Mouse (Mus musculus) intestine, embryonic 16.5 days (tissue): ENCODE measurements at regions not wholly inside any gene's neighbourhood (a gene's known extent, or its start where the extent isn't known, plus 50 kb on each side); places are given as distances from the start of the nearest gene placed in this dataset.

Experiments
- ATAC-seq: fragments of 200-750 bp; cut with Nextera tagmentation; 2 replicates; pipeline ENCODE4 v1.8.0; 2017; ENCODE audit warnings: moderate TSS enrichment, moderate library complexity
- H3K27ac ChIP-seq: fragments of 300-500 bp; sonication (generic); 2 replicates; pipeline ENCODE4 v1.5.1; 2014; ENCODE audit warnings: mild to moderate bottlenecking, low read length
- H3K27me3 ChIP-seq: fragments of 300-500 bp; sonication (generic); replicated peaks from 2 replicates; pipeline ENCODE4 v1.6.1; 2014; ENCODE audit warnings: low read length, control low read depth, mixed read lengths; ENCODE audit not compliant: control insufficient read depth, insufficient read depth
- H3K36me3 ChIP-seq: fragments of 300-500 bp; sonication (generic); 2 replicates; pipeline ENCODE4 v1.6.1; 2014; ENCODE audit warnings: low read length, control low read depth; ENCODE audit not compliant: control insufficient read depth, insufficient read depth
- H3K4me1 ChIP-seq: fragments of 300-500 bp; sonication (generic); 2 replicates; pipeline ENCODE4 v1.6.1; 2014; ENCODE audit warnings: low read length, control low read depth, mixed read lengths; ENCODE audit not compliant: control insufficient read depth, insufficient read depth
- H3K4me2 ChIP-seq: fragments of 300-500 bp; sonication (generic); 2 replicates; pipeline ENCODE4 v1.6.1; 2014; ENCODE audit warnings: low read depth, low read length, control low read depth
- H3K4me3 ChIP-seq: fragments of 300-500 bp; sonication (generic); 2 replicates; pipeline ENCODE4 v1.5.1; 2014; ENCODE audit warnings: mild to moderate bottlenecking, low read length
- H3K9ac ChIP-seq: fragments of 300-500 bp; sonication (generic); 2 replicates; pipeline ENCODE4 v1.6.1; 2014; ENCODE audit warnings: low read depth, low read length
- H3K9me3 ChIP-seq: fragments of 300-500 bp; sonication (generic); 2 replicates; pipeline ENCODE4 v1.6.1; 2016; ENCODE audit warnings: low read length, control low read depth; ENCODE audit not compliant: control insufficient read depth
- WGBS: fragments of 180-500 bp; shearing (Covaris S2); extraction: QIAGEN DNeasy Blood & Tissue Kit; methylation state at CpG from one replicate; pipeline ENCODE4 v1.1.7; 2014; 5-methylcytosine and 5-hydroxymethylcytosine counted together

DNA sequence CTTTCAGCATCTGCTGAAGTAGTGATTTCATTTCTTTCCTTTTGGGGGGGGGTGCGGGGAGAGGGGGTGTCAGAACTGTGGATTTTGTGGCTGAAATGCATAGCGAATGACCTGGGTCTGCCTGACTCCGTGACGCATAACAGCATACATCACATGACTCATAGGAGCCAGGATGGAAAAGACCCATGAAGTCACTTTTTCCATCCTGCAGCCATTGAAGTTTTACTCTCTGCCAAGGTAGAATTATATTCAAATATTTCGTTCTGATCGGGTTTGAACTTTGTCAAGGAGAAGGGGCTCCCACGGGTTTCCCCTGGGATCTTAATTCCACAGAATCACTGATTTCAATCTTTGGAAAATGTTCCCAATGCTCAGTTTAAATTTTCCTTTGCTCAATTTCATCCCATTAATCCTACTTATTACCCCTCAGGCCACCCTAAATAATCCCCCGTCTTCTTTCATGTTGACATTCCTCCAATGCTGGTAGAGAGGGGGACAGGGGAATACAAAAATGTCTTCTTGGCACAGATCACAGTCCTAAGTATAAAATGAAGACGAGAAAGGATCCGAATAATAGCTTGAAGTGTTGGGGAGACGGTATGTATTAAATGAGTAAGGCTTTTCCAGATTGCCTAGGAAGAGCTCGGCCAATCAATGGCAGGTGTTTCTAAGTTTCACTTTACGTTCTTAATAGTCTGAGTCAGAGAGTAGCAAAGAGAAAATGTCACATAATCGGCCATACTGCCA is 212.0 kb downstream of the Tgfb2 start:
- H3K27me3 ChIP-seq: no peaks in the 10 kb centered on the region
- H3K4me2 ChIP-seq: no peak overlapping the region
- no peak overlapping the region for H3K9ac ChIP-seq
- H3K9me3 ChIP-seq: no peaks in the 10 kb centered on the region
- no peak overlapping the region for H3K4me3 ChIP-seq
- WGBS: 84% methylated on average over 14 of the region's 14 CpGs
- ATAC-seq: no peak
- no peaks in the 10 kb centered on the region for H3K36me3 ChIP-seq
- H3K27ac ChIP-seq: no peak overlapping the region
- H3K4me1 ChIP-seq: no peaks in the 10 kb centered on the region

DNA sequence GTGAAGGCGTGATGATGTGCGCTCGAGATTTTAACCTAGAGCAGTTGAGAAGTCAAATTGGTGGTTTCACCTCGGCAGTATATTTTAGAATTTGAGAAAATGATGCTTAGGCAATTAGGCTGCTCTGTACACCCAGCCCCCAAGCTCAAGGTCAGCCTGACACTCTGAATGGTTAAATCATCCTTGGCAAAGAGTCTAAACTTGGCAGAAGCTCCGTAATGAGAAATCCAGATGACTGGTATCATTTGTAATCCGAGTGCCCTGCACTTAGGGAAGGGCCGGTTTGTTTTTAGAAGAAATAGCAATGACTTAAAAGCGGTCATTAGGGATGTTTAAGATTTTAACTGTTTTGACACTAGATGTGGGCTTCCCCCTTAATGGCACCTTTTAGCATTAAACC is 223.6 kb downstream of the Tgfb2 start:
- Histone ChIP-seq H3K4me2 (no peak overlapping the region), H3K36me3 (no peaks in the 10 kb centered on the region), H3K9ac (no peak overlapping the region), H3K4me3 (no peak overlapping the region), H3K9me3 (no peaks in the 10 kb centered on the region), H3K27ac (no peak overlapping the region), H3K27me3 (no peaks in the 10 kb centered on the region), H3K4me1 (no peaks in the 10 kb centered on the region; the same call in 1 of the 2 replicates)
- 45% methylated on average over 8 of the region's 8 CpGs for WGBS
- no peak for ATAC-seq

DNA sequence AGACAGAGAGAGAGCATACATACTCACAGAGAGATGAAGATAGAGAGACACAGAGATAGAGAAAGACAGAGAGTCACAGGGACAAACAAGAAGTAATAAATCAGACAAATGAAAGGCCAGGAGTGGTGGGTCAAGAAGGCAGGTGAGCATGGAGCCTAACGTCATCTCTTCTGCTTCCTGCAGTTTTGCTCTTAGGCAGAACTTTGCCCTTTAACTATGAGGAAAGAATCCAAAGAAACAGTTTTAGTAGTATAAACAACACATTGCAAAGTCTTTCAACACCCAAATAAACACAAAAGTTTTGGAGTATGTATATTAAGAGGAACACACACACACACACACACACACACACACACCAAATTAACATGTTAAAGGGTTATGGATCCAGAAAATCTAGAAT is 225.8 kb downstream of the Tgfb2 start:
- no peak overlapping the region for H3K9ac ChIP-seq
- H3K4me2 ChIP-seq: no peak overlapping the region
- H3K9me3 ChIP-seq: no peaks in the 10 kb centered on the region
- no peaks in the 10 kb centered on the region for H3K27me3 ChIP-seq
- H3K27ac ChIP-seq: no peak overlapping the region
- no peaks in the 10 kb centered on the region for H3K36me3 ChIP-seq
- WGBS: 62% methylated on average over 1 of the region's 1 CpGs
- H3K4me1 ChIP-seq: no peaks in the 10 kb centered on the region; the same call in 1 of the 2 replicates
- H3K4me3 ChIP-seq: no peak overlapping the region
- no peak for ATAC-seq

DNA sequence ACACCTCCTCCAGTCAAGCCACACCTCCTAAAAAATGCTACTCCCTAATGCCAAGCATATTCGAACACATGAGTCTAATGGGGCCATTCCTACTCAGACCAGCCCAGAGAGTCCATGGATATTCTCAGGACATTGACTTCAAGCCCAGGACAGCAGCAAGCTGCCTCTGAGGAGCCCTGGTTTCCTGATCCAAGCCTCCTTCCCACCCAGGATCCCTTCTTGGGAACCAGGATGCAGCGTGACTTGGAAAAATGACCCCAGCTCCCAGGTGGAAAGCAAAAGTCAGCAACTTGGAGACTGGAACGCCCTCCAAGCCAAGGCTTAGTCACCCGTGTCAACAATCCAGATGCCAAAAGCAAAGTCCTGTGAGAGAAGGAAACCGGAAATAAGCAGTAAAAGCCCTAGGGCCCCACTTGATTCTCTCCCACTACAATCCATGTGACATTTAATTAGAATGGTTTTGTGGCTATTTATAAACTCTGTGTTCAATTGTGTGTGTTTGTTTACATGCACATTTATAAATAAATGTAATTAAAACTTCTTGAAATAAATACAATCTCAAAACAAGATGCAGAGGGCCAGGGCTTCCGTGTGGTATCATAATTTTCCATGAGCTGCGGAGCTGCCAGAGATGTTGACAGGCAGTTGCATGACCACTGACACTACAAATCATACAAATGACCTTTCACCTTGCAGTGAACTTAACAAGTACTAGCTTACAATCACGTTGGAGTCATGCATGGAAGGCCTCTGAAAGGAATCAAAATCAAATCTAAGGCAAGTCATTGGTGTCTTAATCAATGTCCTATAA is 227.2 kb downstream of the Tgfb2 start:
- no peak overlapping the region for H3K4me3 ChIP-seq
- no peaks in the 10 kb centered on the region for H3K36me3 ChIP-seq
- no peak overlapping the region for H3K9ac ChIP-seq
- H3K9me3 ChIP-seq: no peaks in the 10 kb centered on the region
- ATAC-seq: peak; percentile 63
- no peak overlapping the region for H3K27ac ChIP-seq
- H3K4me1 ChIP-seq: no peaks in the 10 kb centered on the region; the same call in 1 of the 2 replicates
- H3K27me3 ChIP-seq: no peaks in the 10 kb centered on the region
- 72% methylated on average over 8 of the region's 8 CpGs for WGBS
- H3K4me2 ChIP-seq: no peak overlapping the region

DNA sequence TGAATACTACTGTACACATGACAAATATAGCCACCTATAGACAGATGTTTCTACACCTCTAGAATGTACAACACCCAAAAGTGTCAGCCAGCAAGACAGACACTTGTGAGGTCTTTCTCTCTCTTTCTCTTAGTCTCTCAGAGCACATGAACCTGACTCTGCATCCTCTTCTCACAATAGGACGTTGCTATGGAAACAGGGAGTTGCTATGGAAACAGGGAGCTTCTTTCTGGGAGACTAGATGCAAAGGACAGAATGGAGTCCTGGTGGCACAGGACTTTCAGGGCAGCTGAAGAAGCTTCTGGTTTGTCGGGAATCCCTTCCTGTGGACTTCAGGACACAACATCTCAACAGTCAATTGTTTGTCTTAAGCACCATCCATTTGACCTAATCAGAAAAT is 230.9 kb downstream of the Tgfb2 start:
- no peaks in the 10 kb centered on the region for H3K27me3 ChIP-seq
- no peaks in the 10 kb centered on the region for H3K4me1 ChIP-seq
- H3K9ac ChIP-seq: no peak overlapping the region
- no peak for ATAC-seq
- H3K27ac ChIP-seq: no peak overlapping the region
- no peak overlapping the region for H3K4me3 ChIP-seq
- no peak overlapping the region for H3K4me2 ChIP-seq
- H3K9me3 ChIP-seq: no peaks in the 10 kb centered on the region
- 59% methylated on average over 2 of the region's 2 CpGs for WGBS
- no peaks in the 10 kb centered on the region for H3K36me3 ChIP-seq

DNA sequence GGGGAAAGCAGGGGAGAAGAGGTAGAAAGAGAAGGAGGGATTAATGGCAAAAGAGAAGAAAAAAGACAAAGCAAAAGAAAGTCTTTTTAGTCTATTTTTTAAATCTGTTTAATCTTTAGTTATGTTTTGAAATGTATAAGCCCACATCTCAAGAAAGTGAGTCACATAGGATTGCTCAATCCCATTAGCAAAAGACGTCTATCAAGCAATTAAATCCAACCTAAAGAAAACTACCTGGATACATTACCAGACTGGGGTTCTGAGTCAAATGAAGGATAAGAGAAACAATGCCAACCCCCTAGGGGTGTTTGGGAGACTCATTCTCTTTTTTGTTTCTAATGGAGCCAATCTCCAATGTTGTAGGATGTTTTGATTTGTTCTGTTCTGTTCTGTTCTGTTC is 231.4 kb downstream of the Tgfb2 start:
- H3K27me3 ChIP-seq: no peaks in the 10 kb centered on the region
- H3K27ac ChIP-seq: no peak overlapping the region
- no peaks in the 10 kb centered on the region for H3K36me3 ChIP-seq
- H3K9ac ChIP-seq: no peak overlapping the region
- no peak overlapping the region for H3K4me2 ChIP-seq
- H3K4me3 ChIP-seq: no peak overlapping the region
- WGBS: 61% methylated on average over 1 of the region's 1 CpGs
- ATAC-seq: no peak
- H3K4me1 ChIP-seq: no peaks in the 10 kb centered on the region
- H3K9me3 ChIP-seq: no peaks in the 10 kb centered on the region

DNA sequence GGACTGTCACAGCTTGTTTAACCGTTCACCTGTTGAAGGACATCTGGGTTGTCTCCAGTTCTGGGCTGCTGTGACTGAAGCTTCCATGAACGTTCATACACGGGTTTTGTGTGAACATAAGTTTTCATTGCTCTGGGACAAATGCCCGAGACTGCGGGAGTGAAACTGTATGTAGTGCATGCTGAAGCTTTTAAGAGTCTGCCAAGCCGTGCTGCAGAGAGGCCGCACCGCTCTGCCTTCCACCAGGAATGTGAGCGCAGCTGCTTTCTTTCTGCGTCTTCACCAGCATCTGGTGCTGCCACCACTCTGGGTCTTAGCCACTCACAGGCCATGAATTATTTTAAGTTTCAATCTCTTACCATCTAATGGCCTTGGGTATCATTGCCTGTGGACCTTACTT is 232.8 kb downstream of the Tgfb2 start:
- Histone ChIP-seq H3K4me2 (no peak overlapping the region), H3K9me3 (no peaks in the 10 kb centered on the region), H3K9ac (no peak overlapping the region), H3K36me3 (no peaks in the 10 kb centered on the region), H3K27ac (no peak overlapping the region), H3K4me1 (no peaks in the 10 kb centered on the region), H3K27me3 (no peaks in the 10 kb centered on the region), H3K4me3 (no peak overlapping the region)
- no peak for ATAC-seq
- 60% methylated on average over 10 of the region's 10 CpGs for WGBS

DNA sequence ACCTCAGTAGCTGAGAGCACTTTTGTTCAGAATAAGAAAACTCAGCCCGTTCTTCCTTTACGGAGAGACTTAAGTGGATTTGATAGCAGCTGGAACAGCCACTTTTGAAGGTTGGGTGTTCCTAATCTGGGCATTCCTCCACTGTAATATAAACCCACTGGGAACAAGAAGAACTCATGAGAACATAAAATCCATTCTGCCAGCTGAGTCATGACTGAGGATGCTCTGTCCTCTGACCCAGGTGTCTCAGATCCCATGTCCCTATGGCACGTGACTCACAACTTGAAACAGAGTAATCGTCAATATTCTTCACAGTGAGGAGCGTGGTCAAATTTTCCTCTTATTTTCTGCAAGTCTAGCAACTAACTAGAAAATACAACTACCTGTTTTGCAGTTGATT is 240.3 kb downstream of the Tgfb2 start:
- whole genome bisulfite sequencing: 93% methylated on average over 5 of the region's 5 CpGs
- no peaks in the 10 kb centered on the region for H3K9me3 ChIP-seq

DNA sequence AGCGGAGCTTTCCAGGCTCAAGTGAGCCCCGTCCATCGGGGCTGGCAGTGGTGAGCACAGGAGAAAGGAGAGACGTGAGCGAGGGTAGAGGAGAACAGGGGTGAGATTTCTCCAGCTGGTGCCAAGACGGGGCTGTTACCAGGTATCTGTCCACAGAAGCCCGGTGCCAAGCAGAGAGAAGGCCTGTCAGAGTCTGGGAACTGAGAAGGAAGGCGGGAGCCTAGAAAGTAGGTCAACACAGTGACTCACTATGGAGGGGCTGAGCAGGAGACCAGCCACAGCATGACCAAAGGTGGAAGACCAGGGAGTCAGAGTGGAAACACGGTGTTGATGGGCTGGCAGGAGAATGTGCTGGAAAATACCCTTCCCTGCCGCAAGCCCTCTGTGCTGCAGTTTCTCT is 245.0 kb downstream of the Tgfb2 start:
- ATAC-seq: no peak
- Histone ChIP-seq H3K27ac (no peak overlapping the region), H3K4me1 (no peaks in the 10 kb centered on the region), H3K4me2 (no peak overlapping the region), H3K4me3 (no peak overlapping the region), H3K9me3 (no peaks in the 10 kb centered on the region), H3K27me3 (no peaks in the 10 kb centered on the region), H3K9ac (no peak overlapping the region), H3K36me3 (no peaks in the 10 kb centered on the region)
- 78% methylated on average over 10 of the region's 10 CpGs for WGBS

More for the DNA sequence above, 240.3 kb downstream of the Tgfb2 start:
- no peak for ATAC-seq
- Histone ChIP-seq H3K4me2 (no peak overlapping the region), H3K27me3 (no peaks in the 10 kb centered on the region), H3K4me1 (no peaks in the 10 kb centered on the region), H3K4me3 (no peak overlapping the region), H3K27ac (no peak overlapping the region), H3K9ac (no peak overlapping the region), H3K36me3 (no peaks in the 10 kb centered on the region)
